Mouse (Mus musculus): Measurements from ENCODE around the gene Slain2. TPM values are rescaled to one million over a fixed set of nuclear protein-coding genes. Genes with fewer than 3 reads are reported as not detected.
A peak's percentile ranks its signal among the peaks of the same experiment; 100 is the strongest.
"Not testable (repeated sequence)": the region's sequence is repeated elsewhere in the genome, so short reads cannot be mapped to it uniquely, and the experiment has no call there.

Gene Slain2
- total RNA-seq, 2 experiments from 2014 or later, result 128 to 131 TPM

- peak; percentile 26 to 29 for DNase-seq
- intact Hi-C loops (cut with DNase I), result loop anchor here (5.0 kb wide), 1 partner anchor 420 kb away; the partner anchor contains the start of gene Gm5868
These were observed 92.9 kb downstream of the Slain2 start, which contains the start of gene Slc10a4 for GRCm38 (mm10) chr5:73006784-73007581. Gene Slc10a4, plus strand, starts transcription at chr5:73006883.

DNA sequence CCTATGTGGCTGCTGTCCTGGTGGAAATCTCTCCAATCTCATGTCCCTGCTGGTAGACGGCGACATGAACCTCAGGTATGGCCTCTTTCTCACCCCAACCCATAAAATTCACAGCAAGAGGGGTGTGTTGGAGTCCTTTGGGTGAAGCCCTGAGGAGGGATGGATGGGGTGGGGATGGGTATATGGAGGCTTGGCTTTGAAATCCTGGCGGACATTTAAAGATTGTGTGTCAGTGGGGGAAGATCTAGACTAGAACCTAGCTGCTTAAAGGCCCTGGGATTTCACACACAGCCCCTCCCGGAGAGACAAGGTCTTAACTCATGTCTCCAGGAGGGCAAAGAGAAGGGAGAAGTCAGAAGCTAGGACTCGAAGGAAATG is 93.5 kb downstream of the Slain2 start:
- intact Hi-C loops (cut with DNase I), result loop anchor here (5.0 kb wide), 1 partner anchor 420 kb away; the partner anchor contains the start of gene Gm5868
- no peak for DNase-seq

DNA sequence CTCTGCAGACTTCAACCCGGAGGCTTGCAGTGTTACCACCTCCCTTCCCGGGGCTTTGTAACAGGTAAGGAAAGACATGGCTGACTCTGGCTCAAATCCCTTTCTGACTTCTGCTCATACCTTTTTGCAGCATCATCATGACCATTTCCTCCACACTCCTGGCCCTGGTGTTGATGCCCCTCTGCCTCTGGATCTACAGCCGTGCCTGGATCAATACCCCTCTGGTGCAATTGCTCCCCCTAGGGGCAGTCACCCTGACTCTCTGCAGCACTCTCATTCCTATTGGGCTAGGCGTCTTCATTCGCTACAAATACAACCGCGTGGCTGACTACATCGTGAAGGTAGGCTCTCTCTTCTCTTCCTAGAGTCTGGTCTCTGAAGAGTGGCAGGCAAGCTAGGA is 94.1 kb downstream of the Slain2 start:
- DNase-seq, result not testable (repeated sequence)
- intact Hi-C loops (cut with DNase I), result loop anchor here (5.0 kb wide), 1 partner anchor 421 kb away; the partner anchor contains the start of gene Gm5868

DNA sequence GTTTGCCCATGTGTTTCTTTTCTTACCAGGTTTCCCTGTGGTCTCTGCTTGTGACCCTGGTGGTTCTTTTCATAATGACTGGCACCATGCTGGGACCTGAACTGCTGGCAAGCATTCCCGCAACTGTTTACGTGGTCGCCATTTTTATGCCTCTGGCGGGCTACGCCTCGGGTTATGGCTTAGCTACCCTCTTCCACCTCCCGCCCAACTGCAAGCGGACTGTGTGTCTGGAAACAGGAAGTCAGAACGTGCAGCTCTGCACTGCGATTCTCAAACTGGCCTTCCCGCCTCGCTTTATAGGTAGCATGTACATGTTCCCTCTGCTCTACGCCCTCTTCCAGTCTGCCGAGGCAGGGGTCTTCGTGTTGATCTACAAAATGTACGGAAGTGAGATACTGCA is 97.7 kb downstream of the Slain2 start:
- DNase-seq; intact Hi-C loops (cut with DNase I): not testable (repeated sequence)

DNA sequence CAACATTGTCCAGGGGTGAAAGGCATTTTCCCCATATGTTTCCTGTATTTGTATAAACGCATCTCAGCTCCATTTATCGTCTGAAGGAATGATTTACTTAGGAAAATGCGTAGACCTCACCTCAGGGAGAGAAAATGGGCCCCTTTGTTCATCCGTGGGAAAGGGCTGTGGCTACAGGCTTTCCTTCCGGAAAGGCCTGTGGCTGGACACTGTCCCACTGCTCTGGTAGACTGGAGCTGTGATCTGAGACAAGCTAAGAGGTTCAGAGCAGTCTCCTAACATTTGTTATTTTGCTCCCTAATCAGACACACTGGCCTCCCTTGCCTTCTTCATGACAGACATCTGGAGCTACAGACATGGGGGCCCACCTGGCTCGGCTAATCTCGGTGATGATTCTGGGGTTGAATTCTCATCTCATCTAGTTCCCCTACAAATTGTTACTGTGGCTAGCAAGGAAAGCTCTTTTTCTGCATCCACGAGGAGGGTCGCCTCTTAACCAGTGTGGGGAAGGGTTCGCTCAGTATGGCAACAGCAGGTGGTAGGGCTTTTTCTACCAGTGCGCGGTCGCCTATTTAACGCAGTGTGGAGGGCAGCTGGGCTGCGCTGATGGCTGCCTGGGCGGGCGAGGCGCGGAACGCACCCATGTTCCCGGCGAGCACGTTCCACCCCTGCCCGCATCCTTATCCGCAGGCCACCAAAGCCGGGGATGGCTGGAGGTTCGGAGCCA is 98.9 kb downstream of the Slain2 start:
- intact Hi-C loops (cut with DNase I); DNase-seq: not testable (repeated sequence)

GRCm38 (mm10) chr5:73013611-73014287 is 99.6 kb downstream of the Slain2 start:
- intact Hi-C loops (cut with DNase I), result not testable (repeated sequence)

DNA sequence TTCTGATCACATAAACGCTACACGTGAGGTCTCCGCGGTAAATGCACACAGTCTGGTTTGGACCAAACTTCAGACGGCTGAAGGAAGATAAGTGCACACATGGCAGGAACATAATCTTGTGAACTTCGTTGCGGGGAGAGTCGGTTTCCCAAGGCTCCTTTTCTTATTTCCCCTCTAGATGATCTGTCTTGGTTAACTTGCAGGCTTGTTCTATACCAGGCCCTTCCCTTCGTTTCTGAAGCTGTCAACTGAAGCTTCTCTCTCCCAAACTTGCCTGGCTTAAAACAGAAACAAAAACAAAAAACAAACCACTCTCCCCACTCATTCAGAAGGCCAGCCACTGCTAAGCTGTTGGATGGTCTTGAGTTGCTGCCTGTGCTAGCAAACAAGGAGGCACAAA is 100.6 kb downstream of the Slain2 start:
- intact Hi-C loops (cut with DNase I), result loop anchor here (5.0 kb wide), 1 partner anchor 432 kb away; the partner anchor contains the start of gene Zar1
- no peak for DNase-seq

More at GRCm38 (mm10) chr5:73013611-73014287, 99.6 kb downstream of the Slain2 start:
- DNase-seq, result not testable (repeated sequence)

- intact Hi-C loops (cut with DNase I), result no loop called here
- no peak for DNase-seq
These were observed 109.7 kb downstream of the Slain2 start for GRCm38 (mm10) chr5:73023801-73024200.

Other genes starting within 250 kb of the Slain2 start
- under 1 TPM; 0.22 to 0.34 TPM for gene Txk, start 161.5 kb upstream of the Slain2 start, total RNA-seq (2021)
- 10 to 100 TPM in 1 of 2 experiments, 1 to 10 TPM in 1; 8.0 to 10.8 TPM for gene Tec, start 45.8 kb upstream of the Slain2 start, total RNA-seq (2021)
- not detected for gene Gm10135, start 60.4 kb downstream of the Slain2 start, total RNA-seq (2021)
- not detected for gene Slc10a4, start 92.6 kb downstream of the Slain2 start, total RNA-seq (2021)

Measured in heart, postnatal 10 days (tissue).